Mouse (Mus musculus) ES-Bruce4 (cell line): Measurements from ENCODE around the gene Dcn. TPM values are rescaled to one million over a fixed set of nuclear protein-coding genes. Genes with fewer than 3 reads are reported as not detected.

Source experiments
- H3K27ac ChIP-seq: 2 replicates; pipeline ENCODE4 v1.5.1; 2012; ENCODE audit warnings: low read length, inconsistent platforms; ENCODE audit not compliant: insufficient read depth
- H3K27me3 ChIP-seq: 2 replicates; pipeline ENCODE4 v1.6.1; 2012; ENCODE audit warnings: mild to moderate bottlenecking, low read length, inconsistent platforms; ENCODE audit not compliant: control insufficient read depth, poor library complexity, insufficient read depth, severe bottlenecking
- H3K36me3 ChIP-seq: 2 replicates; pipeline ENCODE4 v1.6.1; 2012; ENCODE audit warnings: inconsistent platforms, mild to moderate bottlenecking, low read length, moderate library complexity; ENCODE audit not compliant: control insufficient read depth, poor library complexity, insufficient read depth, severe bottlenecking
- H3K4me1 ChIP-seq: one replicate; pipeline ENCODE4 v1.8.1; 2011; ENCODE audit warnings: low read length; ENCODE audit not compliant: control insufficient read depth, insufficient read depth
- H3K4me3 ChIP-seq: 2 replicates; pipeline ENCODE4 v1.5.1; 2011; ENCODE audit warnings: low read depth, mild to moderate bottlenecking, low read length
- H3K9ac ChIP-seq: 2 replicates; pipeline ENCODE4 v1.6.1; 2012; ENCODE audit warnings: low read depth, mild to moderate bottlenecking, inconsistent platforms; ENCODE audit not compliant: poor library complexity, severe bottlenecking
- H3K9me3 ChIP-seq: replicated peaks from 2 replicates; pipeline ENCODE4 v1.6.1; 2012; ENCODE audit warnings: mild to moderate bottlenecking, low read length, inconsistent platforms; ENCODE audit not compliant: control insufficient read depth, poor library complexity, insufficient read depth, severe bottlenecking
- CTCF ChIP-seq: IDR thresholded peaks from one replicate; pipeline ENCODE4 v1.8.1; 2011; ENCODE audit warnings: low read depth, low read length
- EP300 ChIP-seq: IDR thresholded peaks from 2 replicates; pipeline ENCODE4 v1.6.1; 2011; ENCODE audit warnings: low read depth, low read length; ENCODE audit not compliant: insufficient read depth
- POLR2A ChIP-seq: IDR thresholded peaks from one replicate; pipeline ENCODE4 v1.8.1; 2011; ENCODE audit warnings: low read length; ENCODE audit not compliant: insufficient read depth
- polyA plus RNA-seq: library from polyadenylated mRNA; stranded (reverse); fragments of >200 nt; gene quantifications from 2 replicates; pipeline ENCODE4 v1.2.4, GENCODE M21; 2011; ENCODE audit warnings: low read depth; ENCODE audit not compliant: missing spikeins, insufficient read depth, insufficient read length

The Dcn gene
- polyA plus RNA-seq, 1 experiment: 2.0 TPM

DNA sequence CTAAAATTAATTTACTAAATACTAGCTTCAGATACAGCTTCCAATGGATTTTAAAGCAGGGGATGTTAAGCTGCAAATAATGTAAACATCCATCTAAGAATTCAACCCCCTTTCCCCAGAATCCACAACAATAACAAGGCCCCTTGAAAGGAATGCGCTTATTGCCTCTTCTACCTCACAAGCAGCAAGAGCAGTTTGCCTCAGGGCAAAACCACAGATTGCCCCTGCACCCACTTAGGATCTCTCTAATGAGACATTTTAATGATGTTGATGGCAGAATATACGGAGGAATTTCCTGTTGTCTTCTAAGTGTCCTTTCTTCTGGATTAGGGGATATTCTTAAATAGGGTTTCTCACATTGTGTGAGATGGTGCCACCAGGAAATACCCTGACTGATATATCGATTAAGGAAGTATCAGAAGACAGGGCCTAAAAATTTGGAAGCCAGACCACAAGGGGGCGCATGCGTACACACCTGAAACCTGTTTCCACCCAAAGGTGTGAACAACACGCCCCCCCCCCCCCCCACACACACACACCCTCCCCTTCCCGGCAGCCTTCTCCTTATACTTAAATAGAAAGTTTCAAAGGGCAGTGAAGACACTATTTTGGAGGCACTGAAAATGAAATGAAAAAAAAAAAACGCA, 88.2 kb downstream of the Dcn start:
- no peak overlapping the region for H3K27ac ChIP-seq
- H3K9me3 ChIP-seq: peaks cover 7% of the 10 kb centered on the region
- no peak for TF ChIP-seq CTCF
- TF ChIP-seq POLR2A: no peak
- TF ChIP-seq EP300: no peak
- no peak overlapping the region for H3K9ac ChIP-seq
- no peaks in the 10 kb centered on the region for H3K36me3 ChIP-seq
- no peak overlapping the region for H3K4me3 ChIP-seq
- peaks cover 2% of the 10 kb centered on the region; the same call in 1 of the 2 replicates for H3K27me3 ChIP-seq
- no peaks in the 10 kb centered on the region for H3K4me1 ChIP-seq

Other genes with a start within 250 kb of the Dcn start
- gene Lum, start 85.5 kb downstream of the Dcn start, polyA plus RNA-seq: 0.68 and 1.1 TPM in 2 replicates
- not detected in 2 replicates for gene Kera, start 127.3 kb downstream of the Dcn start, polyA plus RNA-seq
- gene Epyc, start 164.5 kb downstream of the Dcn start, polyA plus RNA-seq: not detected in 2 replicates
- gene Ccer1, start 213.4 kb downstream of the Dcn start, polyA plus RNA-seq: not detected in 2 replicates
- not detected in 2 replicates for gene C030005K15Rik, start 247.1 kb downstream of the Dcn start, polyA plus RNA-seq